Mouse (Mus musculus) liver, embryonic 14.5 days (tissue): ENCODE measurements around the gene Kctd3. TPM values are rescaled to one million over a fixed set of nuclear protein-coding genes. Genes with fewer than 3 reads are reported as not detected.

ENCODE experiments used
- ATAC-seq: fragments of 200-750 bp; cut with Nextera tagmentation; 2 replicates; pipeline ENCODE4 v1.8.0; 2017; ENCODE audit warnings: moderate number of reproducible peaks, mild to moderate bottlenecking, moderate library complexity; ENCODE audit not compliant: insufficient read depth
- DNase-seq, 3 experiments: peaks; one replicate each; pipeline ENCODE4 v3.0.0-alpha.2; 2012 to 2013; ENCODE audit warnings: low read depth in 3 of 3, low spot score in 3 of 3
- H3K27ac ChIP-seq: fragments of 300-500 bp; sonication (generic); 2 replicates; pipeline ENCODE4 v1.5.1; 2014; ENCODE audit warnings: moderate library complexity, mild to moderate bottlenecking, control low read depth, inconsistent platforms
- H3K27me3 ChIP-seq: fragments of 300-500 bp; sonication (generic); 2 replicates; pipeline ENCODE4 v1.6.1; 2014; ENCODE audit warnings: mild to moderate bottlenecking, low read length, moderate library complexity; ENCODE audit not compliant: control insufficient read depth, insufficient read depth
- H3K36me3 ChIP-seq: fragments of 300-500 bp; sonication (generic); replicated peaks from 2 replicates; pipeline ENCODE4 v1.6.1; 2014; ENCODE audit warnings: low read depth; ENCODE audit not compliant: control insufficient read depth, insufficient read depth
- H3K4me1 ChIP-seq, 2 experiments: fragments of 200-500 bp in 1 of 2; fragments of 300-500 bp in 1 of 2; sonication (generic) in 1 of 2; replicated peaks; 2 replicates each; pipeline ENCODE4 v1.6.1; 2012 to 2014; ENCODE audit warnings: antibody characterized with exemption in 1 of 2, inconsistent platforms in 1 of 2, low read length in 1 of 2; ENCODE audit not compliant: control insufficient read depth in 2 of 2, insufficient read depth in 2 of 2
- H3K4me2 ChIP-seq: fragments of 300-500 bp; sonication (generic); 2 replicates; pipeline ENCODE4 v1.6.1; 2014; ENCODE audit warnings: low read depth, mild to moderate bottlenecking, control low read depth, moderate library complexity
- H3K4me3 ChIP-seq, 2 experiments: fragments of 200-500 bp in 1 of 2; fragments of 300-500 bp in 1 of 2; sonication (generic) in 1 of 2; 2 replicates each; pipeline ENCODE4 v1.5.1; 2012 to 2014; ENCODE audit warnings: low read depth in 2 of 2, low read length in 2 of 2, mild to moderate bottlenecking in 2 of 2, control low read depth in 1 of 2, inconsistent platforms in 1 of 2, moderate library complexity in 1 of 2; ENCODE audit not compliant: insufficient read depth in 1 of 2
- H3K9ac ChIP-seq: fragments of 300-500 bp; sonication (generic); replicated peaks from 2 replicates; pipeline ENCODE4 v1.6.1; 2014; ENCODE audit warnings: mild to moderate bottlenecking, control low read depth, moderate library complexity
- H3K9me3 ChIP-seq: fragments of 300-500 bp; sonication (generic); 2 replicates; pipeline ENCODE4 v1.6.1; 2016; ENCODE audit warnings: low read length, mixed read lengths; ENCODE audit not compliant: control insufficient read depth
- CTCF ChIP-seq: IDR thresholded peaks from 2 replicates; pipeline ENCODE4 v1.5.1; 2016; ENCODE audit warnings: antibody characterized with exemption, low read depth, control low read depth
- EP300 ChIP-seq: IDR thresholded peaks from 2 replicates; pipeline ENCODE4 v1.6.1; 2016; ENCODE audit warnings: antibody characterized with exemption, low read depth
- WGBS: fragments of 180-500 bp; shearing (Covaris S2); extraction: QIAGEN DNeasy Blood & Tissue Kit; methylation state at CpG from one replicate; pipeline ENCODE4 v1.1.7; 2014; ENCODE audit not compliant: insufficient replicate concordance; 5-methylcytosine and 5-hydroxymethylcytosine counted together
- polyA plus RNA-seq, 2 experiments: library from polyadenylated mRNA; depleted of rRNA in 1 of 2; stranded (reverse) in 1 of 2; unstranded in 1 of 2; fragments of >200 nt; fragmentation: Nextera tagmentation in 1 of 2; extraction: Ambion mirVana in 1 of 2; gene quantifications; 2 replicates each; pipeline versions ENCODE4 v1.2.1 to v1.2.3; 2012 to 2014

Kctd3 gene
- polyA plus RNA-seq, 2 experiments: 8.9 to 15.8 TPM

GRCm38 (mm10) chr1:188948276-188948675, 59.4 kb downstream of the Kctd3 start:
- H3K4me3 ChIP-seq: no peak overlapping the region
- no peak overlapping the region for H3K27ac ChIP-seq
- no peaks in the 10 kb centered on the region for H3K27me3 ChIP-seq
- 0 out of 4 replicates have a peak, but pooled peaks cover 0 to 3% of the 10 kb centered on the region in 2 experiments for H3K4me1 ChIP-seq
- no peak overlapping the region for H3K9ac ChIP-seq
- no peak overlapping the region for H3K4me2 ChIP-seq
- H3K36me3 ChIP-seq: no peaks in the 10 kb centered on the region
- ATAC-seq (no peak), DNase-seq (no peak)
- TF ChIP-seq CTCF: no peak
- no peak for TF ChIP-seq EP300
- no peaks in the 10 kb centered on the region for H3K9me3 ChIP-seq
- 53% methylated on average over 9 of the region's 9 CpGs for WGBS

GRCm38 (mm10) chr1:188947794-188948193, 59.8 kb downstream of the Kctd3 start:
- no peak overlapping the region for H3K27ac ChIP-seq
- ATAC-seq (peak; percentile 24; the same call in 1 of the 2 replicates), DNase-seq (peak in 2 of 3 experiments; percentile 3 to 7)
- no peak overlapping the region for H3K9ac ChIP-seq
- no peaks in the 10 kb centered on the region for H3K9me3 ChIP-seq
- H3K36me3 ChIP-seq: no peaks in the 10 kb centered on the region
- 0 out of 4 replicates have a peak, but pooled peaks cover 0 to 3% of the 10 kb centered on the region in 2 experiments for H3K4me1 ChIP-seq
- TF ChIP-seq CTCF (peak; percentile 76), EP300 (no peak)
- no peaks in the 10 kb centered on the region for H3K27me3 ChIP-seq
- no peak overlapping the region for H3K4me3 ChIP-seq
- no peak overlapping the region for H3K4me2 ChIP-seq
- 41% methylated on average over 5 of the region's 5 CpGs for WGBS

DNA sequence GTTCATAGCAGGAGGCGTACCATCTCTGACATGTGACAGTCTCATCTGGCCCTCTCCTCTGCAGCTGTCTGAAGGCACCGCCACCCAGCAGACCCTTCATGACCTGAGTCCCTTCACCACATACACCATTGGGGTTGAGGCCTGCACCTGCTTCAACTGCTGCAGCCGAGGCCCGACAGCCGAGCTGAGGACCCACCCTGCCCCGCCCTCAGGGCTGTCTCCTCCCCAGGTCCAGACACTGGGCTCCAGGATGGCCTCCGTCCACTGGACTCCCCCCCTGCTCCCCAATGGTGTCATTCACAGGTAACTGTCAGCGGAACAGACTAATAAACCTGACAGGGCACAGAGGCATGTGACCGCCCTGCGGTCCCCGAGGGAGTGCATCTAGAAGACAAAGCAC, 60.8 kb downstream of the Kctd3 start:
- no peak overlapping the region for H3K4me3 ChIP-seq
- H3K4me2 ChIP-seq: no peak overlapping the region
- H3K4me1 ChIP-seq: 0 out of 4 replicates have a peak, but pooled peaks cover 0 to 3% of the 10 kb centered on the region in 2 experiments
- TF ChIP-seq CTCF (no peak), EP300 (no peak)
- no peak for DNase-seq
- H3K27ac ChIP-seq: no peak overlapping the region
- peak; percentile 20 for ATAC-seq
- 80% methylated on average over 11 of the region's 11 CpGs for whole genome bisulfite sequencing
- H3K36me3 ChIP-seq: no peaks in the 10 kb centered on the region
- H3K9ac ChIP-seq: no peak overlapping the region
- H3K27me3 ChIP-seq: no peaks in the 10 kb centered on the region
- H3K9me3 ChIP-seq: no peaks in the 10 kb centered on the region

DNA sequence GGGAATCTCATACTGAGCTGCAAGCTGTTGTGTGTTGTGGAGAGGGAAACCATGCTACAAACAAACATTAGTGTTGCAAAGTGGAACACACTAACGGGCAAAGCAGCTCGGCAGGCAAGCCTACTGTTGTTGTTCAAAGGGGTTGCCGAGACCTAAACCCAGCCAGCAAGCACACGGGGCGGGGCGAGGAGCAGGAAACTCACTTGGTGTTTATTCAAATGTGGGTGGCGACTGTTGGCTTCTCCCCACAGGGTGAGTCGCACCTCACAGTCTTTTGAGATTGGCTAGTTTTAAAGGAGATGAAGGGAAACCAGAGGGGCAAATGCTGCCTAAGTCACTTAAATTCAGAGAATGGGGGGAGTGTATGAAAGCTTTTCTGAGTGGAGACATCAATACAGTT, 62.3 kb downstream of the Kctd3 start:
- TF ChIP-seq EP300: no peak
- TF ChIP-seq CTCF: no peak
- no peak overlapping the region for H3K27ac ChIP-seq
- DNase-seq: no peak
- no peaks in the 10 kb centered on the region for H3K9me3 ChIP-seq
- H3K36me3 ChIP-seq: no peaks in the 10 kb centered on the region
- H3K4me3 ChIP-seq: no peak overlapping the region
- H3K9ac ChIP-seq: no peak overlapping the region
- H3K4me1 ChIP-seq: 0 out of 4 replicates have a peak, but pooled peaks cover 0 to 3% of the 10 kb centered on the region in 2 experiments
- 9% methylated on average over 8 of the region's 8 CpGs for WGBS
- ATAC-seq: no peak
- no peaks in the 10 kb centered on the region for H3K27me3 ChIP-seq
- H3K4me2 ChIP-seq: no peak overlapping the region

DNA sequence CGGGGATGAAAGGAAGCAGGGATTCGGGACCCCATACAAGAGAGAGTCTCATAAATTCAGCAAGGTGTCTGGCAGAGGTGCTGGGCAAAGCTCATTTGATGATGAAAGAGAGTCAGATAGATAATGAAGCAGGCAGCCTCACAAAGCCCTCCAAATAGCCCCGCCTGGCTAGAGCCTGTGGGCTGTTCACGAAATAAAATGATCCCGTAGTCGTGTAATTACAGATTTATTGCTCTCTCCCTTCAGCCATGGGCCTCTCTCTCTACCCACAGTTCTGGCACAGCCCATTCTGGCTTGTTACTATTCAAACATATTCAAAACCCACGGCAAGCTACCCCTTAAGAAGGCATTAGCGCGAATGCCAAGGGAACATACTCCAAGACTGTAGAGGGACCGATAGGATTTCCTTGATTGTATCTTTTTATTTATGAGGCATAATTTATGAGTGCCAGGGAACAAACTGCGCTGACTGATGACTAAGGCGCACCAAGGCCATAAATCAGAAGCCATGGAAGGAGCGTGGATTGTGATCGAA, 70.3 kb downstream of the Kctd3 start:
- no peaks in the 10 kb centered on the region for H3K36me3 ChIP-seq
- TF ChIP-seq CTCF (no peak), EP300 (no peak)
- no peaks in the 10 kb centered on the region for H3K27me3 ChIP-seq
- H3K9ac ChIP-seq: no peak overlapping the region
- 75% methylated on average over 14 of the region's 14 CpGs for WGBS
- H3K4me3 ChIP-seq: no peak overlapping the region
- H3K4me2 ChIP-seq: no peak overlapping the region
- no peak overlapping the region for H3K27ac ChIP-seq
- DNase-seq: no peak
- no peaks in the 10 kb centered on the region for H3K4me1 ChIP-seq
- H3K9me3 ChIP-seq: no peaks in the 10 kb centered on the region
- ATAC-seq: no peak
